Mouse (Mus musculus): Measurements from ENCODE around the gene Noxa1. TPM values are rescaled to one million over a fixed set of nuclear protein-coding genes. Genes with fewer than 3 reads are reported as not detected.

Gene Noxa1
- polyA plus RNA-seq, 1 experiment from 2014 or later, result not detected

DNA sequence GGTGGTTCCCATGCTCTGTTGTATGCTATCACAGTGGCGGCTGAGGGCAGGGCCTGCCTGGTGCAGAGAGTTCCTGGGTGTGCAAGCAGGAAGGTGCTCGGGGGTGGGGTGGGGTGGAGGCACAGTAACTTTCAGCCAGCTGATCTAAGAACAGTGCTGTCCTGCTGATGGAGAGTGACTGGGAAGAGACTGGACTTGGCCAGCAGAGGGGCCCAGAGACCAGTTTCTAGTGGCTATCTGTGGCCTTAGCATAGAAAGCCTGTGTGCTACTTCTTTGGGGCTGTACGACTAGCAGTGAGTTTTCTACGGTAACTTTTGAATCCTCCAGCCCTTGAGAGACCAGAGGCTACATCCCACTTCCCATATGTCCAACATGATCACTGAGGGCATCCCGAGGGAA is 4.0 kb upstream of the Noxa1 start:
- H3K4me2 ChIP-seq (ENCODE audit: low read length), result no peak overlapping the region
- 57% methylated on average over 5 of the region's 5 CpGs for WGBS
- H3K9me3 ChIP-seq (ENCODE audit: control insufficient read depth, low read length), result no peaks in the 10 kb centered on the region
- no peaks in the 10 kb centered on the region for H3K36me3 ChIP-seq (ENCODE audit: control insufficient read depth, insufficient read depth, low read length)
- 0 out of 2 replicates have a peak, but pooled peaks have one; percentile 48 for ATAC-seq (ENCODE audit: insufficient number of reproducible peaks, insufficient read depth, low FRiP score, low read depth)
- peaks cover 0 to 2% of the 10 kb centered on the region in 2 experiments; a peak in 1 of 4 replicates for H3K4me1 ChIP-seq (ENCODE audit: control insufficient read depth in 2 of 2, insufficient read depth in 2 of 2, low read length in 2 of 2)
- H3K4me3 ChIP-seq (ENCODE audit: control insufficient read depth in 1 of 2, insufficient read depth in 1 of 2, low read depth in 1 of 2, low read length in 2 of 2), result no peak overlapping the region
- H3K9ac ChIP-seq (ENCODE audit: low read length), result no peak overlapping the region
- no peak overlapping the region for H3K27ac ChIP-seq (replicated peaks in 1 of 2; ENCODE audit: control insufficient read depth in 1 of 2, insufficient read depth in 1 of 2, low read depth in 2 of 2, low read length in 2 of 2)
- peaks cover 8% of the 10 kb centered on the region for H3K27me3 ChIP-seq (ENCODE audit: control insufficient read depth, insufficient read depth, low read length)

- H3K4me2 ChIP-seq (ENCODE audit: low read length), result no peak overlapping the region
- H3K4me3 ChIP-seq (ENCODE audit: control insufficient read depth in 1 of 2, insufficient read depth in 1 of 2, low read depth in 1 of 2, low read length in 2 of 2), result no peak overlapping the region
- H3K9ac ChIP-seq (ENCODE audit: low read length), result no peak overlapping the region
- no peaks in the 10 kb centered on the region for H3K9me3 ChIP-seq (ENCODE audit: control insufficient read depth, low read length)
- no peak for ATAC-seq (ENCODE audit: insufficient number of reproducible peaks, insufficient read depth, low FRiP score, low read depth)
- 58% methylated on average over 3 of the region's 3 CpGs for WGBS
- no peak overlapping the region for H3K27ac ChIP-seq (replicated peaks in 1 of 2; ENCODE audit: control insufficient read depth in 1 of 2, insufficient read depth in 1 of 2, low read depth in 2 of 2, low read length in 2 of 2)
- no peaks in the 10 kb centered on the region for H3K36me3 ChIP-seq (ENCODE audit: control insufficient read depth, insufficient read depth, low read length)
- H3K4me1 ChIP-seq (ENCODE audit: control insufficient read depth in 2 of 2, insufficient read depth in 2 of 2, low read length in 2 of 2), result peaks cover 0 to 2% of the 10 kb centered on the region in 2 experiments; a peak in 1 of 4 replicates
- peaks cover 16% of the 10 kb centered on the region for H3K27me3 ChIP-seq (ENCODE audit: control insufficient read depth, insufficient read depth, low read length)
These were observed 3.2 kb upstream of the Noxa1 start for GRCm38 (mm10) chr2:25098005-25098615.

DNA sequence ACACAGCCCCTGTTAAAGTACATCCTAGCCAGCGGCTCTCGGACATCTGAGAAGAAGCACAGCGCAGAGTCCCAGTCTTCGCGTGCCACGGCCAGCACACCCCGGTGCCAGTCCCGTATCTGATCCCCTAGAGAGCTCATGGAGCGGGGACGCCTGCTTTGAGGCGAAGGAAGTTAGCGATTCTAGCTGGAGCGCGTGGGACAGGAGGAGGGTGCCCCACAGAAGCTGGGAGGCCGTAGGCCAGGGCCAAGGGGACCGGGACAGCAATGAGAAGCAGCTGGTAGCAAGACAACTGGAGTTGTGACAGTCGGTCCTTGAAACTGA is 202 bp downstream of the Noxa1 start:
- Histone ChIP-seq H3K27me3 (ENCODE audit: control insufficient read depth, insufficient read depth, low read length) (peaks cover 21% of the 10 kb centered on the region), H3K9ac (ENCODE audit: low read length) (no peak overlapping the region)
- no peak for ATAC-seq (ENCODE audit: insufficient number of reproducible peaks, insufficient read depth, low FRiP score, low read depth)

GRCm38 (mm10) chr2:25088636-25089035 is 6.3 kb downstream of the Noxa1 start:
- H3K27me3 ChIP-seq (ENCODE audit: control insufficient read depth, insufficient read depth, low read length), result peaks cover 10% of the 10 kb centered on the region
- no peaks in the 10 kb centered on the region for H3K36me3 ChIP-seq (ENCODE audit: control insufficient read depth, insufficient read depth, low read length)
- H3K9me3 ChIP-seq (ENCODE audit: control insufficient read depth, low read length), result no peaks in the 10 kb centered on the region
- H3K9ac ChIP-seq (ENCODE audit: low read length), result no peak overlapping the region
- no peaks in the 10 kb centered on the region for H3K4me1 ChIP-seq (ENCODE audit: control insufficient read depth in 2 of 2, insufficient read depth in 2 of 2, low read length in 2 of 2)
- WGBS, result 74% methylated on average over 3 of the region's 3 CpGs
- no peak for ATAC-seq (ENCODE audit: insufficient number of reproducible peaks, insufficient read depth, low FRiP score, low read depth)
- no peak overlapping the region for H3K27ac ChIP-seq (replicated peaks in 1 of 2; ENCODE audit: control insufficient read depth in 1 of 2, insufficient read depth in 1 of 2, low read depth in 2 of 2, low read length in 2 of 2)
- no peak overlapping the region for H3K4me2 ChIP-seq (ENCODE audit: low read length)
- H3K4me3 ChIP-seq (ENCODE audit: control insufficient read depth in 1 of 2, insufficient read depth in 1 of 2, low read depth in 1 of 2, low read length in 2 of 2), result no peak overlapping the region

More for the DNA sequence above, 202 bp downstream of the Noxa1 start:
- peak overlapping the region in 1 of 2 experiments; percentile 11; a peak in 1 of 4 replicates for H3K4me3 ChIP-seq (ENCODE audit: control insufficient read depth in 1 of 2, insufficient read depth in 1 of 2, low read depth in 1 of 2, low read length in 2 of 2)
- H3K27ac ChIP-seq (replicated peaks in 1 of 2; ENCODE audit: control insufficient read depth in 1 of 2, insufficient read depth in 1 of 2, low read depth in 2 of 2, low read length in 2 of 2), result no peak overlapping the region
- peaks cover 0 to 2% of the 10 kb centered on the region in 2 experiments; a peak in 1 of 4 replicates for H3K4me1 ChIP-seq (ENCODE audit: control insufficient read depth in 2 of 2, insufficient read depth in 2 of 2, low read length in 2 of 2)
- H3K9me3 ChIP-seq (ENCODE audit: control insufficient read depth, low read length), result no peaks in the 10 kb centered on the region
- WGBS, result 32% methylated on average over 17 of the region's 17 CpGs
- H3K4me2 ChIP-seq (ENCODE audit: low read length), result peak overlapping the region; percentile 17
- no peaks in the 10 kb centered on the region for H3K36me3 ChIP-seq (ENCODE audit: control insufficient read depth, insufficient read depth, low read length)

DNA sequence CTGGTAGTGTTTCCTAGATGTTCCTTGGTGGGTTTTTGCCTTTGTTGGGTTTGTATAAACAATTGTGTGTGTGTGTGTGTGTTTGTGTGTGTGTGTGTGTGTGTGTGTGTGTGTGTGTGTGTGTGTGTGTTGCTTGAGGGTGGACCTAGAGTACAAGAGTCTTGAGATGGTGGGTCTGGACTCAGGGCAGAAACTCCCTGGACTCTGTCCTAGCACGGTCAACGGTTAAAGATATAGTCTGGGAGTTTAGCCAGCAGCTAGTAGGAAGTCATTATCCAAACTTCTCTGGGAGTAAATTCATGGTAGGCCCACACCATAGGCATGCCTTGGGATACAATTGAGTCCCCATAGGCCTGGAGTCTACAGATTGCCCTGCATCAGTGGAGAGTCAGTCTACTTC is 7.1 kb downstream of the Noxa1 start:
- H3K9me3 ChIP-seq (ENCODE audit: control insufficient read depth, low read length), result no peaks in the 10 kb centered on the region
- H3K27me3 ChIP-seq (ENCODE audit: control insufficient read depth, insufficient read depth, low read length), result 0 out of 2 replicates have a peak, but pooled peaks cover 3% of the 10 kb centered on the region
- H3K9ac ChIP-seq (ENCODE audit: low read length), result no peak overlapping the region
- no peak overlapping the region for H3K27ac ChIP-seq (replicated peaks in 1 of 2; ENCODE audit: control insufficient read depth in 1 of 2, insufficient read depth in 1 of 2, low read depth in 2 of 2, low read length in 2 of 2)
- 84% methylated on average over 2 of the region's 2 CpGs for WGBS
- no peak for ATAC-seq (ENCODE audit: insufficient number of reproducible peaks, insufficient read depth, low FRiP score, low read depth)
- no peak overlapping the region for H3K4me2 ChIP-seq (ENCODE audit: low read length)
- no peaks in the 10 kb centered on the region for H3K4me1 ChIP-seq (ENCODE audit: control insufficient read depth in 2 of 2, insufficient read depth in 2 of 2, low read length in 2 of 2)
- H3K4me3 ChIP-seq (ENCODE audit: control insufficient read depth in 1 of 2, insufficient read depth in 1 of 2, low read depth in 1 of 2, low read length in 2 of 2), result no peak overlapping the region
- H3K36me3 ChIP-seq (ENCODE audit: control insufficient read depth, insufficient read depth, low read length), result no peaks in the 10 kb centered on the region

DNA sequence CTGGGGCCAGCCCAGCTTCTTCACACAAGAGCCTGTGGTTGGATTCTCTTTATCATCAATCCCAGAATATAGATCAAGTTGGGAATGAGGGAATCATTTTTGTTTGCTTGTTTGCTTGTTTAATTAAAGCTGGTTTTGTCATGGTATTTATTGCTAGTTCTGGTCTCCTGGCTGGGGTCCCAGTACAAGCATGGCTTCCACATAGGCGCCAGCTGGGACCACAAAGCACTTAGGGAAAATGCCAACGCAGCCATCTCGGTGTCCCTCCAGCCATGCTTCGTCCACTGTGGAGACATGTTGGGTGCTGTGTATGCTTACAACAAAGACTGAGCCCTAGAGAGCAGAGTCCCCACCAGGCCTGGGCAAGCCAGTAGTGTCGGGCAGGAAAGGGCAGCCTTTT is 9.4 kb downstream of the Noxa1 start:
- Histone ChIP-seq H3K36me3 (ENCODE audit: control insufficient read depth, insufficient read depth, low read length) (no peaks in the 10 kb centered on the region), H3K4me1 (ENCODE audit: control insufficient read depth in 2 of 2, insufficient read depth in 2 of 2, low read length in 2 of 2) (no peaks in the 10 kb centered on the region), H3K4me2 (ENCODE audit: low read length) (no peak overlapping the region), H3K4me3 (ENCODE audit: control insufficient read depth in 1 of 2, insufficient read depth in 1 of 2, low read depth in 1 of 2, low read length in 2 of 2) (no peak overlapping the region), H3K27ac (replicated peaks in 1 of 2; ENCODE audit: control insufficient read depth in 1 of 2, insufficient read depth in 1 of 2, low read depth in 2 of 2, low read length in 2 of 2) (no peak overlapping the region), H3K9me3 (ENCODE audit: control insufficient read depth, low read length) (no peaks in the 10 kb centered on the region), H3K27me3 (ENCODE audit: control insufficient read depth, insufficient read depth, low read length) (peaks cover 4% of the 10 kb centered on the region; the same call in 1 of the 2 replicates), H3K9ac (ENCODE audit: low read length) (no peak overlapping the region)
- ATAC-seq (ENCODE audit: insufficient number of reproducible peaks, insufficient read depth, low FRiP score, low read depth), result no peak
- WGBS, result 84% methylated on average over 5 of the region's 5 CpGs

GRCm38 (mm10) chr2:25083697-25084096 is 11.3 kb downstream of the Noxa1 start:
- H3K4me1 ChIP-seq (ENCODE audit: control insufficient read depth in 2 of 2, insufficient read depth in 2 of 2, low read length in 2 of 2), result no peaks in the 10 kb centered on the region
- H3K4me2 ChIP-seq (ENCODE audit: low read length), result no peak overlapping the region
- H3K9me3 ChIP-seq (ENCODE audit: control insufficient read depth, low read length), result no peaks in the 10 kb centered on the region
- no peak for ATAC-seq (ENCODE audit: insufficient number of reproducible peaks, insufficient read depth, low FRiP score, low read depth)
- WGBS, result 80% methylated on average over 4 of the region's 4 CpGs
- no peaks in the 10 kb centered on the region for H3K36me3 ChIP-seq (ENCODE audit: control insufficient read depth, insufficient read depth, low read length)
- peaks cover 4% of the 10 kb centered on the region; the same call in 1 of the 2 replicates for H3K27me3 ChIP-seq (ENCODE audit: control insufficient read depth, insufficient read depth, low read length)
- no peak overlapping the region for H3K4me3 ChIP-seq (ENCODE audit: control insufficient read depth in 1 of 2, insufficient read depth in 1 of 2, low read depth in 1 of 2, low read length in 2 of 2)
- H3K27ac ChIP-seq (replicated peaks in 1 of 2; ENCODE audit: control insufficient read depth in 1 of 2, insufficient read depth in 1 of 2, low read depth in 2 of 2, low read length in 2 of 2), result no peak overlapping the region
- H3K9ac ChIP-seq (ENCODE audit: low read length), result no peak overlapping the region

DNA sequence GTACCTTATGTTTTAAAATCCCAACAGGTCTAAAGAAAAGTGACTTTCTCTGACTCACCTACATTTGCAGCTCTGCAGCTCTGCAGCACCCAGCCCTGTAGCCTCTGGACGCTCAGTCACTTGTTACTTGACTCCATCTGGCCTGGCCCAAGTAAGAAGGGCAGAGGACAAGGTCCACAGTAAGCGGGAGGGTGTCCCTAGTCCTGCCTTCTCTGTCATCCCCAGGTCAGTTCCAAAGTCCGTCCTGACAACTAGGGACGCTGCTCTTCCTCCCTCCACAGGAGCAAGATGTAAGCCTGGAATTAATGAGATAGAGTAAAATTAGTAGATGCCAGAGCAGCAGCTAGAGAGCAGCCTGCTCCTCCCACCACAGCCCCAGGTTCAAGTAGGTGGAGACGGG is 14.9 kb downstream of the Noxa1 start, which contains the start of gene Entpd8:
Gene Entpd8, plus strand, starts transcription at position 229 of the 400 bp plus-strand sequence.
- H3K4me1 ChIP-seq (ENCODE audit: control insufficient read depth in 2 of 2, insufficient read depth in 2 of 2, low read length in 2 of 2), result no peaks in the 10 kb centered on the region
- peaks cover 4% of the 10 kb centered on the region; the same call in 1 of the 2 replicates for H3K27me3 ChIP-seq (ENCODE audit: control insufficient read depth, insufficient read depth, low read length)
- no peaks in the 10 kb centered on the region for H3K36me3 ChIP-seq (ENCODE audit: control insufficient read depth, insufficient read depth, low read length)
- no peak within 1 kb of the TSS for H3K9ac ChIP-seq (ENCODE audit: low read length)
- no peaks in the 10 kb centered on the region for H3K9me3 ChIP-seq (ENCODE audit: control insufficient read depth, low read length)
- no peak for ATAC-seq (ENCODE audit: insufficient number of reproducible peaks, insufficient read depth, low FRiP score, low read depth)
- WGBS, result 44% methylated on average over 5 of the region's 5 CpGs
- no peak within 1 kb of the TSS for H3K4me3 ChIP-seq (ENCODE audit: control insufficient read depth in 1 of 2, insufficient read depth in 1 of 2, low read depth in 1 of 2, low read length in 2 of 2)
- no peak within 1 kb of the TSS for H3K4me2 ChIP-seq (ENCODE audit: low read length)
- H3K27ac ChIP-seq (replicated peaks in 1 of 2; ENCODE audit: control insufficient read depth in 1 of 2, insufficient read depth in 1 of 2, low read depth in 2 of 2, low read length in 2 of 2), result no peak within 1 kb of the TSS

Data from heart, embryonic 14.5 days (tissue).